Mouse (Mus musculus): ENCODE measurements around the gene Helz. TPM values are rescaled to one million over a fixed set of nuclear protein-coding genes. Genes with fewer than 3 reads are reported as not detected.

The Helz gene
- polyA plus RNA-seq, 2 experiments: 15.9 to 21.6 TPM

DNA sequence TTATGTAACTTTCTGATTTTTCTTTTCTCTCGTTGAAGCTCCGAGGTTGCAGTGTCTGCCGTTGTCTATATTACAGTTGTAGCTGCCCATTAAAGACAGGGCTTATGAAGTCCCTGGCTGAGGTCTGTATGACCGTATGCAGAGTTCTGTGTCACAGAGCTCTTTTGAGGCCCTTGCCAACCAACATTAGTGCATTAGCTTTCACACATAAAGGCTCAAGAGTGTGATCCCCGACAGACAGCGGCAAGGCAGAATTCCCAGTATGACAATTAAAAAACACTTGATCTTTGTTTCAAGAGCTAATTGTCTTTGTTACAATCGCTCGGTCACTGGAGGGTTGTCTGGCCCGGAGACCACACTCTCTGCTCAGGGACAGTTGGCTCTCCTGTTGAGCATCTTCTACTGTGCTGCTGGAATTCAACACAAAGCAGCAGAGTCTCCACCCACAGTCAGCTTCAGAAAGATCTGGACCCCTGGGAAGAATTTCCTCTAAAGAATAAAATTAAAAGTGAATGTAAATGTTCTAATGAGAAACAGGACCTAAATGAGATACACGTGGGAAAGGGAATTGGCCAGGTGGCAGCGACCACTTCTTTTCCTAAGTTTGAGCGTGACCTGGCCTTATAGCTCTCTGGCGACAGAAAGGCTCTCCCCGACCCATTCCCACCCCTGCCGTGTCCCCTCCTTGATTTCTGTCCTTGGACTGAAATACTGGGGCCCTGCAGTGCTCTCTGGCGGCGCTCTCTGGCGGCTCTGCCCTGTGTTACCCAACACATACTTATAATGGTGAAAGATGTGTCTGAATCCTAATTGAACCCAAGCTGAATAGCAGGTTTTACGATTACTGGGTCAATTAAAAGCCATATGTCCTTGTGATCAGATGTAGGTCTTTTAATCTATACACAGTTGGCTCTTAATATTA, 136.1 kb downstream of the Helz start:
- DNase-seq (ENCODE audit: low spot score): no peak
- no peaks in the 10 kb centered on the region for H3K27me3 ChIP-seq (ENCODE audit: control insufficient read depth, insufficient read depth, low read length)
- H3K4me1 ChIP-seq (ENCODE audit: control insufficient read depth, insufficient read depth, low read length): no peaks in the 10 kb centered on the region
- H3K9me3 ChIP-seq (ENCODE audit: control insufficient read depth, low read length): no peaks in the 10 kb centered on the region
- H3K27ac ChIP-seq (replicated peaks; ENCODE audit: low read depth, low read length): no peak overlapping the region
- peaks cover 33% of the 10 kb centered on the region for H3K36me3 ChIP-seq (ENCODE audit: control insufficient read depth, insufficient read depth, low read length)
- no peak overlapping the region for H3K4me2 ChIP-seq (replicated peaks; ENCODE audit: low read depth, low read length, severe bottlenecking)
- H3K9ac ChIP-seq (ENCODE audit: low read depth, low read length, severe bottlenecking): no peak overlapping the region
- ATAC-seq (ENCODE audit: low FRiP score, low read depth): no peak
- no peak for TF ChIP-seq POLR2A (IDR thresholded peaks at IDR 0.05; ENCODE audit: borderline replicate concordance, extremely low read depth, insufficient read depth, insufficient read length)
- no peak overlapping the region for H3K4me3 ChIP-seq (replicated peaks; ENCODE audit: low read length)
- 36% methylated on average over 19 of the region's 19 CpGs for WGBS

GRCm38 (mm10) chr11:107686290-107686689, 138.6 kb downstream of the Helz start:
- DNase-seq (ENCODE audit: low spot score) (no peak), ATAC-seq (ENCODE audit: low FRiP score, low read depth) (no peak)
- Histone ChIP-seq H3K27ac (replicated peaks; ENCODE audit: low read depth, low read length) (no peak overlapping the region), H3K27me3 (ENCODE audit: control insufficient read depth, insufficient read depth, low read length) (no peaks in the 10 kb centered on the region), H3K4me1 (ENCODE audit: control insufficient read depth, insufficient read depth, low read length) (no peaks in the 10 kb centered on the region), H3K4me3 (replicated peaks; ENCODE audit: low read length) (no peak overlapping the region), H3K9me3 (ENCODE audit: control insufficient read depth, low read length) (no peaks in the 10 kb centered on the region), H3K9ac (ENCODE audit: low read depth, low read length, severe bottlenecking) (no peak overlapping the region), H3K4me2 (replicated peaks; ENCODE audit: low read depth, low read length, severe bottlenecking) (no peak overlapping the region), H3K36me3 (ENCODE audit: control insufficient read depth, insufficient read depth, low read length) (peaks cover 36% of the 10 kb centered on the region)
- no peak for TF ChIP-seq POLR2A (IDR thresholded peaks at IDR 0.05; ENCODE audit: borderline replicate concordance, extremely low read depth, insufficient read depth, insufficient read length)
- WGBS: 89% methylated on average over 17 of the region's 20 CpGs

DNA sequence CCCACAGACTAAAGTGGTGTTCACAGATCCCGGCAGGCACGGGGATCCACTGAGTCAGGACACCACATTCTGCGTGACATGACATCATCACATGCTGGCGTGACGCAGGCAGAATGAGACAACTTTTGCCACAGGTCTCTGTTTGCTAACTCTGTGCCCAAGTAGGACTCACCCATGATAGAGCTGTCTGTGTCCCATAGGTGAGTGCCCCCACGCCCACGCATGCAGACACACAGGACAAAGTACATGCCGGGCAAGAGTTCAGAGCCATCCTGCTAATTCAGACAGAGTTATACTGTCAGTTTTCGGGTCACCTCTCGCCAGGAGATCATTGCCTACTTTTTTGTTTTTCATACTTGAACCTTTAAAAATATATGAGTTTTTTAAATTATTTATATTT, 140.8 kb downstream of the Helz start:
- ATAC-seq (ENCODE audit: low FRiP score, low read depth) (no peak), DNase-seq (ENCODE audit: low spot score) (no peak)
- Histone ChIP-seq H3K27ac (replicated peaks; ENCODE audit: low read depth, low read length) (no peak overlapping the region), H3K4me2 (replicated peaks; ENCODE audit: low read depth, low read length, severe bottlenecking) (no peak overlapping the region), H3K4me3 (replicated peaks; ENCODE audit: low read length) (no peak overlapping the region), H3K9ac (ENCODE audit: low read depth, low read length, severe bottlenecking) (no peak overlapping the region), H3K36me3 (ENCODE audit: control insufficient read depth, insufficient read depth, low read length) (peaks cover 36% of the 10 kb centered on the region), H3K9me3 (ENCODE audit: control insufficient read depth, low read length) (no peaks in the 10 kb centered on the region), H3K4me1 (ENCODE audit: control insufficient read depth, insufficient read depth, low read length) (no peaks in the 10 kb centered on the region), H3K27me3 (ENCODE audit: control insufficient read depth, insufficient read depth, low read length) (no peaks in the 10 kb centered on the region)
- TF ChIP-seq POLR2A (IDR thresholded peaks at IDR 0.05; ENCODE audit: borderline replicate concordance, extremely low read depth, insufficient read depth, insufficient read length): no peak
- 97% methylated on average over 10 of the region's 10 CpGs for WGBS

DNA sequence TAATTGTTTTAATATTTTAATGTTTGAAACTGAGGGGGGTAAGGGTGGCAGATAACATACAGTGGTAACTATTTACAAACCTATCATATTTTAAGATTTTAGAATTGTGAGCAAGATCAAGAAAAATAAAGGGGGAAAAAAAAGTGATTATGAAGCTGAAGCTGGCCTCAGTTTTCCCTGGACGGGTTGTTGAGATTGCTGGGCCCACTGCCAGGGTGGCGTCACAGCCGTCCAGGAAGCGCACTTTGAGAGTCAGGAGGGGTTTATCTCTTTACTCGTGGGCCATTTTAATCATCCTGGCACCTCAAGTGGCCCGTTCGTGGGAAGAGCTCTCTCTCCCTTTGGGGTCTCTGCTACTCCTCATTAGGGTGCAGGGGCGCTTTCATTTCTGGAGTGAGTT, 143.8 kb downstream of the Helz start:
- no peak overlapping the region for H3K4me2 ChIP-seq (replicated peaks; ENCODE audit: low read depth, low read length, severe bottlenecking)
- H3K4me3 ChIP-seq (replicated peaks; ENCODE audit: low read length): no peak overlapping the region
- H3K4me1 ChIP-seq (ENCODE audit: control insufficient read depth, insufficient read depth, low read length): no peaks in the 10 kb centered on the region
- 78% methylated on average over 8 of the region's 8 CpGs for WGBS
- TF ChIP-seq POLR2A (IDR thresholded peaks at IDR 0.05; ENCODE audit: borderline replicate concordance, extremely low read depth, insufficient read depth, insufficient read length): no peak
- H3K36me3 ChIP-seq (ENCODE audit: control insufficient read depth, insufficient read depth, low read length): peaks cover 18% of the 10 kb centered on the region
- no peaks in the 10 kb centered on the region for H3K27me3 ChIP-seq (ENCODE audit: control insufficient read depth, insufficient read depth, low read length)
- ATAC-seq (ENCODE audit: low FRiP score, low read depth) (no peak), DNase-seq (ENCODE audit: low spot score) (no peak)
- H3K27ac ChIP-seq (replicated peaks; ENCODE audit: low read depth, low read length): no peak overlapping the region
- no peak overlapping the region for H3K9ac ChIP-seq (ENCODE audit: low read depth, low read length, severe bottlenecking)
- H3K9me3 ChIP-seq (ENCODE audit: control insufficient read depth, low read length): no peaks in the 10 kb centered on the region

DNA sequence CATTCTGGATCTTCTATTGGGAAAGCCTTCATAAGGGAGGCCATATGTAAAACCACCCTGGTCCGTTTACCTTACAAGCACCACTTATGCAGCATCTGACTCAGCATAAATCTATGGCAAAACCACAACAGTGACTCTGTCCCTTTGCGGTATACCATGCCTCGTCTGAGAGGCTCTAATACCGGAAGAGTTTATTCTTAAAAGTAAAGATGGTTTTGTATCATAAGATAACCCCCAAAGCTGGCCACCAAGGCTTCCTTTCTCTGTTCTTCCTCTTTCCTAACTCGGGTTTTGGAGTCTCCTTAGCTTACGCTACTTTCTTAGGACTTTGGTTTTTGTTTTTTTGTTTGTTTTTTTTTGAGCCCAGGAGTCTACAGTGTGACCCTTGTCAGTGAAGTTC, 145.6 kb downstream of the Helz start:
- no peak for DNase-seq (ENCODE audit: low spot score)
- H3K9ac ChIP-seq (ENCODE audit: low read depth, low read length, severe bottlenecking): no peak overlapping the region
- H3K9me3 ChIP-seq (ENCODE audit: control insufficient read depth, low read length): no peaks in the 10 kb centered on the region
- 85% methylated on average over 6 of the region's 6 CpGs for WGBS
- no peak overlapping the region for H3K4me2 ChIP-seq (replicated peaks; ENCODE audit: low read depth, low read length, severe bottlenecking)
- no peak for ATAC-seq (ENCODE audit: low FRiP score, low read depth)
- no peak for TF ChIP-seq POLR2A (IDR thresholded peaks at IDR 0.05; ENCODE audit: borderline replicate concordance, extremely low read depth, insufficient read depth, insufficient read length)
- peaks cover 8% of the 10 kb centered on the region for H3K36me3 ChIP-seq (ENCODE audit: control insufficient read depth, insufficient read depth, low read length)
- H3K27me3 ChIP-seq (ENCODE audit: control insufficient read depth, insufficient read depth, low read length): no peaks in the 10 kb centered on the region
- no peak overlapping the region for H3K4me3 ChIP-seq (replicated peaks; ENCODE audit: low read length)
- no peak overlapping the region for H3K27ac ChIP-seq (replicated peaks; ENCODE audit: low read depth, low read length)
- no peaks in the 10 kb centered on the region for H3K4me1 ChIP-seq (ENCODE audit: control insufficient read depth, insufficient read depth, low read length)
